Mouse (Mus musculus) hindbrain, embryonic 16.5 days (tissue): ENCODE data around the gene Trit1. TPM values are rescaled to one million over a fixed set of nuclear protein-coding genes. Genes with fewer than 3 reads are reported as not detected.
A peak's percentile ranks its signal among the peaks of the same experiment; 100 is the strongest.

Source experiments
- ATAC-seq: fragments of 200-750 bp; cut with Nextera tagmentation; 2 replicates; pipeline ENCODE4 v1.8.0; 2017; ENCODE audit warnings: moderate TSS enrichment, moderate library complexity
- H3K27ac ChIP-seq: fragments of 300-500 bp; sonication (generic); 2 replicates; pipeline ENCODE4 v1.5.1; 2014; ENCODE audit warnings: low read depth, mild to moderate bottlenecking, control low read depth, low read length, moderate library complexity
- H3K27me3 ChIP-seq: fragments of 300-500 bp; sonication (generic); replicated peaks from 2 replicates; pipeline ENCODE4 v1.6.1; 2014; ENCODE audit warnings: low read length; ENCODE audit not compliant: control insufficient read depth, insufficient read depth
- H3K36me3 ChIP-seq: fragments of 300-500 bp; sonication (generic); 2 replicates; pipeline ENCODE4 v1.6.1; 2014; ENCODE audit warnings: mild to moderate bottlenecking, low read length, moderate library complexity, mixed read lengths; ENCODE audit not compliant: control insufficient read depth, insufficient read depth
- H3K4me1 ChIP-seq: fragments of 300-500 bp; sonication (generic); 2 replicates; pipeline ENCODE4 v1.6.1; 2014; ENCODE audit warnings: low read depth, low read length; ENCODE audit not compliant: control insufficient read depth, insufficient read depth
- H3K4me2 ChIP-seq: fragments of 300-500 bp; sonication (generic); 2 replicates; pipeline ENCODE4 v1.6.1; 2014; ENCODE audit warnings: mild to moderate bottlenecking, low read length, control low read depth, moderate library complexity
- H3K4me3 ChIP-seq: fragments of 300-500 bp; sonication (generic); 2 replicates; pipeline ENCODE4 v1.5.1; 2014; ENCODE audit warnings: mild to moderate bottlenecking, low read length, control low read depth, moderate library complexity
- H3K9ac ChIP-seq: fragments of 300-500 bp; sonication (generic); 2 replicates; pipeline ENCODE4 v1.6.1; 2014; ENCODE audit warnings: low read depth, mild to moderate bottlenecking, control low read depth, low read length, moderate library complexity
- H3K9me3 ChIP-seq: fragments of 300-500 bp; sonication (generic); 2 replicates; pipeline ENCODE4 v1.6.1; 2014; ENCODE audit warnings: mild to moderate bottlenecking, low read length, moderate library complexity; ENCODE audit not compliant: control insufficient read depth
- WGBS: fragments of 180-500 bp; shearing (Covaris S2); extraction: QIAGEN DNeasy Blood & Tissue Kit; methylation state at CpG from one replicate; pipeline ENCODE4 v1.1.7; 2014; 5-methylcytosine and 5-hydroxymethylcytosine counted together
- polyA plus RNA-seq: library from polyadenylated mRNA; unstranded; fragments of >200 nt; fragmentation: Nextera tagmentation; extraction: Ambion mirVana; gene quantifications from 2 replicates; pipeline ENCODE4 v1.2.1, GENCODE M21; 2015

Trit1 gene
- polyA plus RNA-seq, 1 experiment from 2014 or later: 21.5 TPM

DNA sequence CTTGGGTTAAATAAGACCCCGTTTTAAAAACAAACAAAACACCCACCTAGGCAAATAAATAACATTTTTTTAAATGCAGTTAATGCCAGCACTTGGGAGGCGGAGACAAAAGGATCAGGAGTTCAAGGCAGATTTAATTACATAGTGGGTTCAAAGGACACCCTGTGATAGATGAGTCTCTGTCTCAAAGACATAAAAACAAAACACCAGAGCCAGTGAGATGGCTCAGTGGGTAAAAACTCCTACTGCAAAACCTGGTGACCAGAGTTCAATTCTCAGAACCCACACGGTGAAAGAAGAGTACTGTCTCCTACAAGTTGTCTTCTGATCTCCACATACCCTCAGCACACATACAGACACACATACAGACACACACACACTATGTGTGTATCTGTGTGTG is 24.1 kb upstream of the Trit1 start:
- Histone ChIP-seq H3K9me3 (no peaks in the 10 kb centered on the region), H3K4me1 (peaks cover 5% of the 10 kb centered on the region), H3K27me3 (no peaks in the 10 kb centered on the region), H3K4me3 (no peak overlapping the region), H3K27ac (no peak overlapping the region), H3K4me2 (no peak overlapping the region), H3K9ac (no peak overlapping the region), H3K36me3 (no peaks in the 10 kb centered on the region)
- ATAC-seq: no peak
- WGBS: 61% methylated on average over 3 of the region's 3 CpGs

DNA sequence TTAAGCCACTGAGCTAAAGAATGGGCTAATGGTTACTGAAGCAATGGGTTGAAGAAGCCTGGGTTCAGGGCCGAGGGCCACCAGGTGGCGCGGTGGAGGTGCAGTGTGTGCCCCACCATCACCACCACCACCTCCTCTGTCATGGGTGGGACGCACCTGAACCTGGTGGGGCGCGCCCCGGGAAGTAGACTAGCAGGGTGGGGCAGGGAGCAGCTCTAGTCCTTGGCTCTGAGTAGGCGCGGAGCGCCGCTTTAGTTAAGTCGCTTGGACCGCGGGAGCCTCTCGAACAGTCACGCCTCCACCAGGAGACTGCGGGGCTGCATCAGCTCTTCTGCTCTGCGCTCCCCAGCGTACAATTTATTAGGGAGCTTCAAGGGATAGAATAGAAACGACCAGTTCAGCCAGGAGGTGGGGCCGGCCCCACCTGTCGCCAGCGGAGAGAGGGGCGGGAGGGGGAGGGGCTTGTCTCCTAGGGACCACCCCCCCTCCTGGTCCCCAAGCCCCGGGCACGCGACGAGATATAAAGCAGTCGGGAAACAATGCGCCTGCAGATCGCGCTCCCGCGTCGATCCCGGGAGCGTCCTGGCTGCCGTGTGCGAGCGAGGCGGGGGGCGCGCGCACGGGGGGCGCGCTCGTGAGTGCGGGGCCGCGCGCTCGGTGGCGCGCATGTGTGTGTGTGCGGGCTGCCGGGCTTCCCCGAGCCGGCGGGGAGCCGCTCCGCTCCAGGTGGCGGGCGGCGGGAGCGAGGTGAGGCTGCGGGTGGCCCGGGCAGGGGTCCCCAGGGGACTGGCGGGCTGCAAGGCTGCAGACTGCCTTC is 20.8 kb upstream of the Trit1 start, which contains the start of gene Mycl:
Mycl (plus strand) TSS at position 249 of the 817 bp plus-strand sequence.
- Histone ChIP-seq H3K4me2 (peak within 1 kb of the TSS; percentile 63), H3K36me3 (no peaks in the 10 kb centered on the region), H3K9ac (peak within 1 kb of the TSS; percentile 93), H3K4me1 (peaks cover 25% of the 10 kb centered on the region), H3K9me3 (no peaks in the 10 kb centered on the region), H3K4me3 (peak within 1 kb of the TSS; percentile 93), H3K27ac (peak within 1 kb of the TSS; percentile 90), H3K27me3 (no peaks in the 10 kb centered on the region)
- WGBS: under 1% methylated on average over 53 of the region's 69 CpGs
- ATAC-seq: peak; percentile 85

DNA sequence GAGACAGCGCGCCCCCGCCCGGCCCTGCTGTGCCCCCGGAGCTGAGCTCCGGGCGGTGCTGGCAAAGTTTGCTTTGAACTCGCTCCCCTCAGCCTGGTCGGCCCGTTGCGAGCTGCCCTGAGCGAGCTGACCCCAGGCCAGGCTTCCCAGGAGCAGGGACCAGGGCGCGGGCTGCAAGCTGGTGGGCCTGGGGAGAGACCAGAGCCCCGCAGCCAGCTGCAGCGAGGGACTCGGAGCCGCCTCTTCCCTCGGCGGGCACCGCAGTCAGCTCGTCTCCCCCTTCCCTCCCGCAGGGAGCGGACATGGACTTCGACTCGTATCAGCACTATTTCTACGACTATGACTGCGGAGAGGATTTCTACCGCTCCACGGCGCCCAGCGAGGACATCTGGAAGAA is 20.2 kb upstream of the Trit1 start:
- peak; percentile 18 for ATAC-seq
- Histone ChIP-seq H3K9me3 (no peaks in the 10 kb centered on the region), H3K27me3 (no peaks in the 10 kb centered on the region), H3K4me3 (peak overlapping the region; percentile 93), H3K4me2 (peak overlapping the region; percentile 63), H3K27ac (peak overlapping the region; percentile 90), H3K9ac (peak overlapping the region; percentile 93), H3K36me3 (no peaks in the 10 kb centered on the region), H3K4me1 (peaks cover 29% of the 10 kb centered on the region)
- WGBS: 0% methylated on average over 24 of the region's 32 CpGs

DNA sequence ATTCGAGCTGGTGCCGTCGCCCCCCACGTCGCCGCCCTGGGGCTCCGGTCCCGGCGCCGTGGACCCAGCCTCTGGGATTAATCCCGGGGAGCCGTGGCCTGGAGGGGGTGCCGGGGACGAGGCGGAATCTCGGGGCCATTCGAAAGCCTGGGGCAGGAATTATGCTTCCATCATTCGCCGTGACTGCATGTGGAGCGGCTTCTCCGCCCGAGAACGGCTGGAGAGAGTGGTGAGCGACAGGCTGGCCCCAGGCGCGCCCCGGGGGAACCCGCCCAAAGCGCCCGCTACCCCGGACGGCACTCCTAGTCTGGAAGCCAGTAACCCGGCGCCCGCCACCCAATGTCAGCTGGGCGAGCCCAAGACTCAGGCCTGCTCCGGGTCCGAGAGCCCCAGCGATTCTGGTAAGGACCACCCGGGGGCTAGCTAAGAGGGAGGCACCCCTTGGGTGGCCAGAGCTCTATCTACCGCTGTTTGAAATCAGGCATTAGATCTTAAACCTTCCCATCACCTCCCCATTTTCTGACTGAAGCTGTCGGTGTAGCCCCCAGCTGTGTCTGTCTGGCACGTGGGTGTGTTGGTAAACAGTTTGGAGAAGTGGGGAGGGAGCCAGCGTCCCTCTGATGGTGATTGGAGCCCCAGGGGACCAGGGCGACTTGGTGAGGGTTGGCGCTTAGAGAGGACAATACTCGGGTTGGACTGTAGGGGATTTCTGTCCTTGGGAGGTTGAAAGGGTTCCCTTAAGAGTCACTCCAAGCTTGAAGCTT is 19.6 kb upstream of the Trit1 start:
- Histone ChIP-seq H3K9me3 (no peaks in the 10 kb centered on the region), H3K9ac (peak overlapping the region; percentile 93), H3K27ac (peak overlapping the region; percentile 90), H3K4me2 (peak overlapping the region; percentile 63), H3K4me3 (peak overlapping the region; percentile 93), H3K4me1 (peaks cover 34% of the 10 kb centered on the region), H3K36me3 (no peaks in the 10 kb centered on the region), H3K27me3 (no peaks in the 10 kb centered on the region)
- ATAC-seq: no peak
- under 1% methylated on average over 43 of the region's 47 CpGs for WGBS

DNA sequence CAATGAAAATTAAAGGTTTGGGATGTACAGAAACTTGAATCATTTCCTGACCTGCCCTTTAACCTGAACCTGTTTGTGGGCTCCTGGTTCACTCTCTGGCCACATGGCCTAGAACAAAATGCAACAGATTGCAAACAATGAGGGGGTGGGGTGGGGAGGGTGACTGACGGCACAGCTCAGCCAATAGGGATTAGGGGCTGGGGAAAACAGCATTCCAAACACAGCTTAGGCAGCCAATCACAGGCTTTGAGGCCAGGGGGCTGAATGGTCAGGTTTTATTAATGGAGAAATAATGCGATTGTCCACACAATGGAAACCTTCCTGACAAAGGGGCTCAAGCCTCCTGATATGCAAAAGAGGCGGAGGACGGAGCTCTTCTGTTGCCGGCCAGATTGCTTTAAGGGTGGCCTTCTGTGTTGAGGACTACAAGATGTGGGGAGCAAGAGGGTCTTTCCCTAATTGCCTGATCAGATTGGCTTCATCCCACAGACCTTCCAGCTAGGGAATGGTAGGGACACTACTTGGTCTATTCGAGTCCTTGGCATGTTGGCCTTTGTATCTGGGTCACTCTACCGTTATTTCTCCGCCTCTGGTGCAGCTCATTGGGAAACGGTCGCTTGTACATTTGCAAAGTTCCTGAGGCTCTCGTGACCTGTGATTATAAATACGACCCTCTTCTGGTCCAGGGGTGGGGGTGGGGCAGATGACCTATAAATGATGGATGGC is 17.7 kb upstream of the Trit1 start:
- Histone ChIP-seq H3K4me3 (peak overlapping the region; percentile 93), H3K9ac (peak overlapping the region; percentile 64), H3K36me3 (no peaks in the 10 kb centered on the region), H3K27me3 (no peaks in the 10 kb centered on the region), H3K9me3 (no peaks in the 10 kb centered on the region), H3K4me1 (peaks cover 34% of the 10 kb centered on the region), H3K27ac (peak overlapping the region; percentile 70), H3K4me2 (peak overlapping the region; percentile 63)
- WGBS: 5% methylated on average over 12 of the region's 12 CpGs
- peak; percentile 70 for ATAC-seq

DNA sequence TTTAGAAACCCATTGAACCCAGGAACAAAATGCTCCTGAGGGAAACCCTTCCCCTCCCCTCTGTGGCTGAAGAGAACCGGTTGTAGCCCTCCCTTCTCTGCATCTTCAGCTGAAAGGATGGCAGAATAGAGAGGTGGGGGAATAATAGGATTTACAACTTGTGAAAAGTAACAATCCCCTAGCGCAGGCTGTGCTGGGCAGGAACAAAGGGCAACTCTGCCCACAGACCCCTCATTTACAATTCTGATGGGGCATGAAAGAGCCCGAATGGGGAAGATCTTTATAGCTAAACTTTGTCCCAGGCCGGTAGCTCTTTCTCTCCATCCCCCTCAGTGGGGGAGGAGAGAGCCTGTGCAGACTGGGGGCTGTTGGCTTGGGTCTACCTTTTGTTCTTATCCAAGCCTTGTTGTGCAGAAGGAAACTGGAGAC is 17.1 kb upstream of the Trit1 start:
- peak overlapping the region; percentile 64 for H3K9ac ChIP-seq
- WGBS: 9% methylated on average over 4 of the region's 4 CpGs
- H3K4me1 ChIP-seq: peaks cover 34% of the 10 kb centered on the region
- peak overlapping the region; percentile 63 for H3K4me2 ChIP-seq
- H3K9me3 ChIP-seq: no peaks in the 10 kb centered on the region
- ATAC-seq: no peak
- H3K27ac ChIP-seq: peak overlapping the region; percentile 70
- H3K27me3 ChIP-seq: no peaks in the 10 kb centered on the region
- peak overlapping the region; percentile 93 for H3K4me3 ChIP-seq
- H3K36me3 ChIP-seq: no peaks in the 10 kb centered on the region

DNA sequence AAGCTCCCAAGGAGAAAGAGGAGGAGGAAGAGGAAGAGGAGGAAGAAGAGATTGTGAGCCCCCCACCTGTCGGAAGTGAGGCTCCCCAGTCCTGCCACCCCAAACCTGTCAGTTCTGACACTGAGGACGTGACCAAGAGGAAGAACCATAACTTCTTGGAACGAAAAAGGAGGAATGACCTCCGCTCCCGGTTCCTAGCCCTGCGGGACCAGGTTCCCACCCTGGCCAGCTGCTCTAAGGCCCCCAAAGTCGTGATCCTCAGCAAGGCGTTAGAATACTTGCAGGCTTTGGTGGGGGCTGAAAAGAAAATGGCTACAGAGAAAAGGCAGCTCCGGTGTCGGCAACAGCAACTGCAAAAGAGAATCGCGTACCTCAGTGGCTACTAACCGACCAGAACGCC is 16.3 kb upstream of the Trit1 start:
- H3K36me3 ChIP-seq: no peaks in the 10 kb centered on the region
- peak overlapping the region; percentile 63 for H3K4me2 ChIP-seq
- WGBS: 23% methylated on average over 14 of the region's 14 CpGs
- no peaks in the 10 kb centered on the region for H3K27me3 ChIP-seq
- no peaks in the 10 kb centered on the region for H3K9me3 ChIP-seq
- peak overlapping the region; percentile 64 for H3K9ac ChIP-seq
- peak overlapping the region; percentile 93 for H3K4me3 ChIP-seq
- no peak for ATAC-seq
- H3K27ac ChIP-seq: peak overlapping the region; percentile 65
- H3K4me1 ChIP-seq: peaks cover 31% of the 10 kb centered on the region

DNA sequence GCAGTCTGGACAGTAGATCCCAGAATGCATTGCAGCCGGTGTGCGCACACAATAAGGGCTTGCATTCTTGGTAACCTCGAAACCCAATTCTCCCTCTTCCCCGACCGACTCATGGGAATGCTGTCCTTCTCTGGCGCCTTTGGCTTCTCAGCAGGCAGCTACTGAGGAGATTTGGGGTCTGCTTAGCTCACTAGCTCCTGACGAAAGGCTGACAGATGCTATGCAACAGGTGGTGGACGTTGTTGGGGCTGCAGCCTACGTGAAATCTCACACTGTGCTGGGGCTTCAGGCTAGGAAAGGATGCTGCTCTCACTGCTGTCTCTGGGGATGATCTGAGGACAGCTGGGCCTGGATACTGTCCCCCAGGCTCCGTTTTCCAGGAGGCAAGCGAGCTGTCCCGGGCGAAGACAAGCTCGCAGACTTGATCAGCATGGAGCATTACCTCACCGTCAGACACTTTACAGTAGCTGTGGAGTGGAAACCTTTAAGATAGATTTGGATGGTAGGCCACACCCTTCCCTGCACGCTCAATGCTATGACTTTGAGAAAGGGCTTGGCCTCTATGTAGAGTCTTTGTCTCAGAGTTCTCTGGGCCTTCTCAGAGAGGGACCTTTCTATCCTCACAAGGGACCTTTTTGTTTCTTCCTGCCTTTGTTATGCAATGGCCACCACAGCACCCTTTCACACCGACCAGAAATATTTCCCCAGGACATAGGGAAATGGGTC is 15.6 kb upstream of the Trit1 start:
- Histone ChIP-seq H3K4me2 (peak overlapping the region; percentile 63; the same call in 1 of the 2 replicates), H3K9ac (peak overlapping the region; percentile 64; the same call in 1 of the 2 replicates), H3K27me3 (no peaks in the 10 kb centered on the region), H3K27ac (peak overlapping the region; percentile 13; the same call in 1 of the 2 replicates), H3K9me3 (no peaks in the 10 kb centered on the region), H3K4me1 (peaks cover 31% of the 10 kb centered on the region), H3K4me3 (no peak overlapping the region), H3K36me3 (no peaks in the 10 kb centered on the region)
- no peak for ATAC-seq
- 14% methylated on average over 17 of the region's 17 CpGs for WGBS
